Mouse (Mus musculus): ENCODE results near the gene Foxa2. TPM values are rescaled to one million over a fixed set of nuclear protein-coding genes. Genes with fewer than 3 reads are reported as not detected.

Foxa2 gene
- polyA plus RNA-seq, 1 experiment = not detected

DNA sequence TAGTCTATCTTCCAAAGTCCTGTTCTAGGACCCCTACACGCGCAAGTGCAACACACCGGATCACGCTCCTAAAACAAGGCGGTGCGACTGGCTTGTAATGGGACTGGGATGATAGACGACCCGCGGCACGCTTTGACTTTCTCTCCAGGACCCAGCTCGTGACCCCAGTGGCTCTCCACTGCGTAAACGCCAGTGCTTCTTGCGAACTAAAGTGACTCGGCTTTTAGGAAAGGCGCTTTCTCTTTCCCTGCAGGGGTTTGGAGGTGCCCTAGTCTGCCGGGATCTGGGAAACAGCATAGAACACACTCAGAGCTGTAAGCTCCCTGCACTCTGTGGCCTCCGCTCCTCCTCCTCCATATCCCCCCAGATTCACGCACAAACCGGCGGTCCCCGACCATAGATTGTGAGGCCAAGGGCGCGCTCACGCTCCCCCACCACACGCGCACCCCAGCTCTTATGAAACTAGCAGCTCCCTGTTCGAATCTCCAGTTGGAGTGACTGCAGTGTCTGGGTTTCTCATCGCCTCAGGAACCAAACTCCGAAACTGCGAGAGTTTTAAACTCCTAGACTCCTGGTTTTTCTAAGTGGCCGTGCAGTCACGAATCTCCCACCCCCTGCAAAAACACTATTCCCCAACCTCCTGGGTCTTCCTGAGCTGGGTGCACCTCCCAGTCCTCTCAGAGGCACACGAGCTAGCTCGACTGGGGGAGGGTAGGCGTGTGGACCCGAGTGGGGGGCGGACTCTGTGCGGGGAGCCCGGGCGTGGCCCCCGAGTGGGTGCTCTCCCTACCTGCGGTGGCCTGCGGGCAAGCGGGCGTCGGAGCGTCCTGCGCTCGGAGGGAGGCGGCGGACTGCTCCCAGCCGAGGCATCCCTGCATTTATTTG is 7.2 kb downstream of the Foxa2 start:
- DNase-seq (ENCODE audit: low read depth) = no peak

DNA sequence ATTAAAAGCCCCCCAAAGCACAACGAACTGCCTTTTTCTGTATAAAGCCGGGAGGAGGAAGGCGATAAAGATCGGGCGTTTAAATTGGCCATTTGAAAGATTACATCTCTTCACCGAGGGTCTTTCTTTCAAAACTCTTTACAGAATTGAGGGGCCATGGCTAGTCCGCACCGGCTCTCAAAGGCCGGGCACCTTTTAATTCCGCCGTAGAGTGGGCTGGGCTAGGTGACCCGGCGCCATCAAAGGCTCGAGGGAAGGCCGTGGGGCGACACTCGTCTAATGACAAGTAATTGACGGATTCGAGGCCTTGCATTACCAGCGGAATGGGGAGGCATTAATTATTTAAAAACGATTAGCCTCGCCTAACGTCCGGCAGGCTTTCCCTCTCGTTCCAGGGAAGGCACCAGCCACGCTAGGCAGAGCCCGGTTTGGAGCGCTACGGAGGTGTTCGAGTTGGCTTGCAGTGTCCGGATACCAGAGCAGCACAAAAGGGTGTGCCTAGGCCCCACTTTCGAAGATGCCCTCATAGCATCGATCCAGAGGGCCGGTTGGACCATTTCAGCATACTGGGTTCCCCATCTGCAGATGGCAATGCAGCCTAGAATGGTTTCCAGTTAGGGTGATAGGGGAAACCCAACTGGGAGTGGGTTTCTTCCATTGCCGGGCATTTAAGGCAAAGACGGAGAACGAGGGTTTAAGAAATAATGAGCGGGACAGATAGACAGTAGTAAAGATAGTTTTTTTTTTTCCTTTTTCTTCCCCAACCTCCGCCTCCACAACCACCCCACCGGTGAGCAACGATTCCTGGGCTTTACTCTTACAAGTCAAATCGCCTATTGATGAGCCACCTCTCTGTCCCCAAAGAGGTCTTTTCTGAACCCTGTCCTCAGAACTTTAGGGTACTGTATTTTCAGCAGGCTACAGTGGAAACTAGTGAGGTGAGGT is 8.1 kb downstream of the Foxa2 start:
- no peak for DNase-seq (ENCODE audit: low read depth)

GRCm38 (mm10) chr2:148036611-148037160 is 10.1 kb downstream of the Foxa2 start:
- no peak for DNase-seq (ENCODE audit: low read depth)

DNA sequence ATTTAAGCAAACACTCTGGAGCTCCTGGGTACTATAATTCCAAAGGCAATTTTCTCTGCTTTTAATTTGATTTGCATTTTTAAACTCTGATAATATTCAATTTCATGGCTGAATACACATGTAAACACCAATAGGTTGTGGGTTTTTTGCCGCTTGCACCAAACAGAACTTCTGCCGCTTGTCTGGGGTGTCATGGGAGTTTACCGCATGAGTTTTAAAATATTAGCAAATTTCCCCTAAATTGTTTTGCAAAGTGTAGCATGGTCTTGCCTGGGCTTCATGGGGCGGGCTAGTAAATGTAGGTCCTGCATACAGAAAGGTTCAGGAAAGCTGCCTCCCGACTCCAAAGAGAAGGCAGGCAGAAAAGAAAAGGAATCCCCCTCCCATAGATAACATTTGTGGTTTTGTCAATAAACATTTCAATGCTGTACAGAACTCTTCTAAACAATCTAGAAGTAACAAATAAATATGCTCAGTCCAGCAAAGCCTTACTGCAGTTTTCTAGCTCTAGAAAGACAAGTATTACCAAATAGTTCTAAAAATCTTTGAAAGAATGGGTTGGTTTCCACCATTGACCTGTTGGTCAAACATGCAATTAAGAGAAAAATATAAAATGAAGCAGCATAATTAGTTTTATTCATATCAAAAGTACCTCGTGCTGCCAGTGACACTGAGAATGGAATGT is 15.6 kb downstream of the Foxa2 start:
- DNase-seq (ENCODE audit: low read depth) = no peak

DNA sequence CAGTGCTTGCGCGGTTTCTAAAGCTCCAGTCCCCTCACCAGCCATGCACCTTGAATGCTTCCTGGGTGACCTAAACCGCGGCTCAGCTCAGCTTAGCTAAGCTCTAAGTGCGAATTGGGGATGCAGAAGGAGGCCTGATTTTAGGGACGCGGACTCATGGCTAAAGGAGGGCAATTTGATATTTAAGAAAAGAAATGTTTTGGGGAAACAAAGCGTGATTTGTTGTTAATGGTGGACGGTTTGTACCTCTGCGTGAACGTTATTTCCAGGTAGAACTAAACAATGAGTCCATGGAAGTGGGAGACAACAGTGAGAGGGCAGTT is 16.2 kb downstream of the Foxa2 start:
- no peak for DNase-seq (ENCODE audit: low read depth)

GRCm38 (mm10) chr2:148029751-148030612 is 16.8 kb downstream of the Foxa2 start:
- no peak for DNase-seq (ENCODE audit: low read depth)

DNA sequence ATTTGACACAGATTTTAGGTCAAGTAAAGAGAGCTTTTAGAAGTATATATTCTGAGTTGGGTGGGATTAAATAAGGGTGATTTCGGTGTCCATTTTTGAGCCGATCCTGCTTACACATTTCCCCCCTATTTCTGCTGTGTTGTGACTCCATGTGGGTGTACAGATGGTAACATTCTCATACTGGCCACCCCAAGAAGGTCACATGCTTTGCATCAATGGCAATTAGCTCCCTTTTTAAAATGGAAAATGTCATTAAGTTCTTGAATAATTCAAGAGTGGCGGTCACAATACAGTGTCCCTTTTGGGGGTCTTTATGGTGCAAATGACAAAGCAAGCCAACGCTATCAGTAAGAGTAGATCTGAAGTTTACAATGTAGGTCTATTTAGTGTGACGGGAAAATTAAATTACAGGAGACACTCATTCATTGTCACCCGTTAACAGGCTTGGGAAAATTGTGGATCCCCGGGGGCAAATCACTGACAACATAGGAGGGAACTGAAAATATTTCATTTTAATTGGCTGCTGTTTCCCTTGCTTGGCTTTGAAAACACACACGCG is 17.6 kb downstream of the Foxa2 start:
- DNase-seq (ENCODE audit: low read depth) = no peak

GRCm38 (mm10) chr2:148026366-148026765 is 20.4 kb downstream of the Foxa2 start:
- no peak for DNase-seq (ENCODE audit: low read depth)

GRCm38 (mm10) chr2:148025481-148025880 is 21.3 kb downstream of the Foxa2 start:
- DNase-seq (ENCODE audit: low read depth) = no peak

- no peak for DNase-seq (ENCODE audit: low read depth)
Observed at GRCm38 (mm10) chr2:148024268-148024935, 22.4 kb downstream of the Foxa2 start.

GRCm38 (mm10) chr2:148023340-148023806 is 23.4 kb downstream of the Foxa2 start:
- no peak for DNase-seq (ENCODE audit: low read depth)

DNA sequence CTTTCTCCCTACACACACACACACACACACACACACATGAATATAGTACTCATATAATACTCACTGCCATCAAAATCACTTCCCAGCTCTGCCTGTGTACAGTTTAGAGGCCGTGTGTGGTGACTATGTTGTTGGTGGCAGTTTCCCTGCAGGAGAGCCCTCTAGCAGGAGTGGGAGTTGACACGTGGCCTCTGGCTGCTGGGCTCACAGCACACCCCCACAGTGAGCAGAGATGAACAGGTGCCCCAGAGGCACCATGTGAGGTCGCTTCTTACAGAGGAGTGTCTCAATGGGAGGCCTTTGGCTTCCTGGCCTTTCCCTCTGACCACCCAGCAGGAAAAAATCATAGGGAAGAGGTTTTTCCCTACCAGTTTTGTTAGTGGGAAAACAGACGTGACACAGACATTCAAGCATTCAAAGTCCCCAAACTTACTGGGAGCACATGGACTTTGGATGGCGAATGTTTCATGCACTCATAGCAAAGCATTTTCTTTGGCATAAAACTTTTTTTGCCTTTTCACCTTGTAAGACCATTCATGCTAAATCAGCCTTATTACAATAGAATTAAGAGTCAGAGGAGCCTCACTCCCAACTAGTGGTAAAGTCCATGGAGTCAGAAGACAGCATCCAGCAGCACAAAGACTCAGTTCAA is 24.7 kb downstream of the Foxa2 start:
- no peak for DNase-seq (ENCODE audit: low read depth)

DNA sequence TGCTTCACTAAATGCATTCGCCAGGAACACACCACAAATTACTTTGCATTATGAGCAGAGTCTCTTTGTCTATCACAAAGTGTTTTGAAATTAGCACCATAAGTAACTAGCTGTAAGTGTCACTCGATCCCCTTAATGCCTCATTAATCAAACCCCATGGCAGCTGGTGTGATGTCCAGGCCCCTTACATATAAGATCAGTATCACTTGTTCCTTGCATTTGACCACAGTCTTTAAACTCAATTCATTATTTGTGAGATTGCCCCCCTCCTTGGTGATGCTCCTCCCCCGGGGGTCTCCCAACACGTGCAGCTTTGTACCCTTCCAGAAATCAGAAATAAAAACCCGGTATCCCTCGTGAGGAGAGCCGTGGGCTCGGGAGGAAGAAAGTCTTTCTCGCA is 25.8 kb downstream of the Foxa2 start:
- DNase-seq (ENCODE audit: low read depth) = no peak

- no peak for DNase-seq (ENCODE audit: low read depth)
Observed at GRCm38 (mm10) chr2:148020125-148020524, 26.6 kb downstream of the Foxa2 start.

GRCm38 (mm10) chr2:148017782-148018690 is 28.7 kb downstream of the Foxa2 start:
- DNase-seq (ENCODE audit: low read depth) = no peak

DNA sequence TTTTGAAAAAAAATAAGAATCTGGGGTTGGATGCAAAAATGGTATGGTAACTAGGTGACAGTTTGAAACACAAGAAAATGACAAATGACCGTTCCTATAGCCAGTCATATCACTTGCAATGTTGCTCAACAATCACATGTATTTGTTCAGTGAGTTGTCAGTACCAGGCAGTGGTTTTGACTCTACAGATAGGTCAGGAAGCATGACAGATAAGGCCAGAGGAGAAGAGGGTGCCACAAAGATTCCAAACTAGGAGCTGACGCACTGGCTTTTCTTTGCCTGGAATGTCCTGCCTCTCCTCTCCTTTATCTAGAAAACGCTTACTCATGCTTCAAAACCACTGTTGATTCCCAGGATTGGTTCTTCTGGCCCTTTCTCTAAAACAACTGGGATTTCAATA is 33.4 kb downstream of the Foxa2 start:
- no peak for DNase-seq (ENCODE audit: low read depth)

DNA sequence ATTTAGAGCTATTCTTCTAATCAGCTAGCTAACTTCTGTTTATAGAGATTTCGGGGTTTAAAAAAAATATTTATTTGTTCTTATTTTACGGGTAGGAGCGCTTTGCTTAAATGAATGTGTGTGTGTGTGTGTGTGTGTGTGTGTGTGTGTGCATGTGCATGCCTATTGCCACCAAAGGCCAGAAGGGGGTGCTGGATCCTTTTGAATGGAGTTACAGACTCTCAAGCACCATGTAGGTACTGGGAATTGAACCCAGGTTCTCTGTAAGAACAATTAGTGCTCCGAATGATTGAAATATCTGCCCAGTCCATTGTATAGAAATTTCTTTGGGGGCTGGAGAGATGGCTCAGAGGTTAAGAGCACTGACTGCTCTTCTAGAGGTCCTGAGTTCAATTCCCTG is 37.7 kb downstream of the Foxa2 start:
- no peak for DNase-seq (ENCODE audit: low read depth)
